Mouse (Mus musculus) forebrain, embryonic 14.5 days (tissue): Measurements from ENCODE around the gene Stac2. TPM values are rescaled to one million over a fixed set of nuclear protein-coding genes. Genes with fewer than 3 reads are reported as not detected.

Experiments
- ATAC-seq: fragments of 200-750 bp; cut with Nextera tagmentation; 2 replicates; pipeline ENCODE4 v1.8.0; 2017; ENCODE audit warnings: mild to moderate bottlenecking, moderate library complexity
- DNase-seq: peaks from one replicate; pipeline ENCODE4 v3.0.0-alpha.2; 2015; ENCODE audit warnings: low spot score
- H3K27ac ChIP-seq: fragments of 300-500 bp; sonication (generic); 2 replicates; pipeline ENCODE4 v1.5.1; 2014; ENCODE audit warnings: low read depth, mild to moderate bottlenecking, control low read depth, low read length, moderate library complexity
- H3K27me3 ChIP-seq: fragments of 300-500 bp; sonication (generic); replicated peaks from 2 replicates; pipeline ENCODE4 v1.6.1; 2014; ENCODE audit warnings: low read length, control low read depth, mixed read lengths; ENCODE audit not compliant: control insufficient read depth, insufficient read depth
- H3K36me3 ChIP-seq: fragments of 300-500 bp; sonication (generic); 2 replicates; pipeline ENCODE4 v1.6.1; 2014; ENCODE audit warnings: low read length, control low read depth; ENCODE audit not compliant: control insufficient read depth, insufficient read depth
- H3K4me1 ChIP-seq: fragments of 300-500 bp; sonication (generic); 2 replicates; pipeline ENCODE4 v1.6.1; 2014; ENCODE audit warnings: antibody characterized with exemption, low read length, control low read depth; ENCODE audit not compliant: control insufficient read depth, insufficient read depth
- H3K4me2 ChIP-seq: fragments of 300-500 bp; sonication (generic); 2 replicates; pipeline ENCODE4 v1.6.1; 2014; ENCODE audit warnings: mild to moderate bottlenecking, control low read depth, low read length
- H3K4me3 ChIP-seq: fragments of 300-500 bp; sonication (generic); 2 replicates; pipeline ENCODE4 v1.5.1; 2014; ENCODE audit warnings: low read depth, low read length, control low read depth
- H3K9ac ChIP-seq: fragments of 300-500 bp; sonication (generic); 2 replicates; pipeline ENCODE4 v1.6.1; 2014; ENCODE audit warnings: mild to moderate bottlenecking, low read length, control low read depth, moderate library complexity
- H3K9me3 ChIP-seq: fragments of 300-500 bp; sonication (generic); replicated peaks from 2 replicates; pipeline ENCODE4 v1.6.1; 2016; ENCODE audit warnings: low read length, control low read depth, mixed read lengths; ENCODE audit not compliant: control insufficient read depth
- WGBS: fragments of 180-500 bp; shearing (Covaris S2); extraction: QIAGEN DNeasy Blood & Tissue Kit; methylation state at CpG from one replicate; pipeline ENCODE4 v1.1.7; 2014; 5-methylcytosine and 5-hydroxymethylcytosine counted together
- polyA plus RNA-seq: library from polyadenylated mRNA; unstranded; fragments of >200 nt; fragmentation: Nextera tagmentation; extraction: Ambion mirVana; gene quantifications from 2 replicates; pipeline ENCODE4 v1.2.1, GENCODE M21; 2014

Stac2 gene
- polyA plus RNA-seq, 1 experiment from 2014 or later, result 1.1 TPM

DNA sequence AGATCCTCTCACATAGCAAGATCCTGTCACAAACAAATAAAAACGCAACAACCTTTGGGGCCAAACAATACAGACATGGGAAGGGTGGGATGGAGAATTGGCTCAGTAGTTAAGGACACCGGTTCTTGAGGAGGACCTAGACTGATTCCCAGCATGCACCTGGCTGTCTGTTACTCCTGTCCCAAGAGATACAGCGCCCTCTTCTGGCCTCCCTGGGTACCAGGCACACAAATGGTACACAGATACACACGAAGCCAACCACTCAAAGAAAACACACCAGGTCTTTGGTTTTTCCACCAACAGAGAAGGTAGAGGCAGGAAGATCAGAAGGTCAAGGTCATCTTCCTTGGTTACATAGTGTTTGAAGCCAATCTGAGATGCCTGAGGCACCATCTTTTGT lies 7.7 kb downstream of the Stac2 start:
- ATAC-seq, result no peak
- WGBS, result 67% methylated on average over 4 of the region's 4 CpGs

DNA sequence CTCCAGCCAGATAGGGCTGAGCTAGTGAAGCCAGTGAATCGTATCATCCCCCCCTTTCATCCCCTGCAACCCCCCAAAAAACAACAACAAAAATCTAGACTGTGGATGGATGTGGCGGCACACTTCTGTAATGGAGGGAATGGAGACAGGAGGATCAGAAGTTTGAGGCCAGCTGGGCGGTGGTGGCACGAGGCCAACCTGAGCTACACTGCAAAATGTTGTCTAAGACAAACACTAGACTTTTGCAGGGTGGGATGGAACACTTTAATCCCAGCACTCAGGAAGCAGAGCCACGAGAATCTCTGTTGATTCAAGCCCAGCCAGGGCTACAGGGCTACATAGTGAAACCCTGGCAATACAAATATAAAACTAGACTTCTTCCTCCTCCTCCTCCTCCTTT lies 9.2 kb downstream of the Stac2 start:
- Histone ChIP-seq H3K27me3 (no peaks in the 10 kb centered on the region), H3K4me3 (no peak overlapping the region), H3K27ac (no peak overlapping the region), H3K36me3 (no peaks in the 10 kb centered on the region), H3K4me2 (no peak overlapping the region), H3K9ac (no peak overlapping the region), H3K4me1 (no peaks in the 10 kb centered on the region), H3K9me3 (no peaks in the 10 kb centered on the region)
- no peak for DNase-seq
- ATAC-seq, result no peak
- WGBS, result 71% methylated on average over 5 of the region's 5 CpGs

More for the DNA sequence above, 7.7 kb downstream of the Stac2 start:
- H3K4me3 ChIP-seq, result no peak overlapping the region
- no peaks in the 10 kb centered on the region for H3K36me3 ChIP-seq
- no peaks in the 10 kb centered on the region for H3K4me1 ChIP-seq
- no peak overlapping the region for H3K4me2 ChIP-seq
- H3K27me3 ChIP-seq, result peaks cover 12% of the 10 kb centered on the region; the same call in 1 of the 2 replicates
- no peaks in the 10 kb centered on the region for H3K9me3 ChIP-seq
- H3K27ac ChIP-seq, result no peak overlapping the region
- H3K9ac ChIP-seq, result no peak overlapping the region
- DNase-seq, result no peak

DNA sequence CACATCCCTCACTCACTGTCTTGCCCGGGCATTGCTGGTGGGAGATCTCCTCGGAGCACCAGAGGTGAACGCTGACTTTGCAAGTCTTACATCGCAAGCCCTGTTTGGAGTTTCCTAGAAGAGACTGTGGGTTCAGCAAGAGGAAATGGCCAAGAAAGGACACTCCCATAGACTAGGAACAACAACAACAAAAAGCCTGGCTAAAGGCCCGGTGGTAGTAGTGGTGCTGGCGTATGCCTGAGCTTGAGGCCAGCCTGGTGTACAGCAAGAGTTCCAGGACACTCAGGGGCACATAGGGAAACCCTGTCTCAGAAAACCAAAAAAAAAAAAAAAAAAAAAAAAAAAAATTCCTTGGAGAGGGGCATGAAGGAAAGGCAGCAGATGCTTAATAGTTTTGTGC lies 10.5 kb downstream of the Stac2 start:
- Histone ChIP-seq H3K27me3 (no peaks in the 10 kb centered on the region), H3K9ac (no peak overlapping the region), H3K4me2 (no peak overlapping the region), H3K9me3 (no peaks in the 10 kb centered on the region), H3K4me3 (no peak overlapping the region), H3K4me1 (no peaks in the 10 kb centered on the region), H3K36me3 (no peaks in the 10 kb centered on the region), H3K27ac (no peak overlapping the region)
- ATAC-seq (no peak), DNase-seq (no peak)
- WGBS, result 87% methylated on average over 6 of the region's 6 CpGs

DNA sequence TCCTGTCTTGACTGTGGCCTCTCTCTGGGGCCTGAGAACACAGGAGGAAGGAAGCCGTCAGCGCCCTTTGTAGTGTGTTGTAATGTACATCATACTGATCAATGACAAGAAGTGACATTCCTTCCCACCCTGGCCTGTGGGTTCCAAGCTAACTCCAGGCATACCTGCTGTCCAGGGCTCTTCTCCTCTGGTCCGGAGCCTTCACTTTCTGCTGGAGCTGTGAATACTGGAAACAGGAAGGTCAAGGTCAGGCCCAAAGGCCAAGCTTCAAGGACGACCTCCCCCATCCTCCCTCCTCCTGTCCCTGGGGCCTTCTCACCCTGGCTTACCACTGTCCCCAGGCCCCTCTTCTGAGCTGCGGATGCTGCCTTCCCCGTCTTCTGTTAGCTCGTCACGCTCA lies 12.3 kb downstream of the Stac2 start:
- WGBS, result 83% methylated on average over 8 of the region's 8 CpGs
- H3K27ac ChIP-seq, result no peak overlapping the region
- H3K9ac ChIP-seq, result no peak overlapping the region
- no peak overlapping the region for H3K4me2 ChIP-seq
- H3K36me3 ChIP-seq, result no peaks in the 10 kb centered on the region
- no peaks in the 10 kb centered on the region for H3K9me3 ChIP-seq
- ATAC-seq, result no peak
- H3K27me3 ChIP-seq, result no peaks in the 10 kb centered on the region
- DNase-seq, result no peak
- no peak overlapping the region for H3K4me3 ChIP-seq
- H3K4me1 ChIP-seq, result peaks cover 3% of the 10 kb centered on the region

DNA sequence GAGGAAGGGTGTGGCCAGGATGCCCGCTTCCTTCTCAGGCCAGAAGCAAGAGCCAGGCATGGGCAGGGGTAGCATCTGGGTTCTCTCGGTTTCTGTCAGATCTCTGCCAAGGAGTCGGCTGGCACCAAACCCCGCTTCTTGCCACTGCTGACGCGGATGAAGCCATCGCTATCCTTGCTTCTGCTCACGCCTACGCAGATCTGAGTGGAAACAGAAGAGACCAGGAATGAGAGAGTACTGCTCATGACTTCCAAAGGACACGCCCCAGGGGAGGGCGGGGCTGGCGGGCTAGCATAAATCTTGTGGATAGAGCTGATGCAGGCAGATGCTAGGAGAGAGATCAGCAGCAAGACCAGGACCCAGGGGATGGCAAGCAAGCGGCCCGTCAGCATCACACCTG lies 15.4 kb downstream of the Stac2 start:
- Histone ChIP-seq H3K9me3 (no peaks in the 10 kb centered on the region), H3K9ac (no peak overlapping the region), H3K4me2 (no peak overlapping the region), H3K27ac (no peak overlapping the region), H3K4me1 (peaks cover 15% of the 10 kb centered on the region), H3K27me3 (no peaks in the 10 kb centered on the region), H3K36me3 (no peaks in the 10 kb centered on the region), H3K4me3 (no peak overlapping the region)
- no peak for ATAC-seq
- 58% methylated on average over 14 of the region's 14 CpGs for WGBS
- DNase-seq, result no peak

DNA sequence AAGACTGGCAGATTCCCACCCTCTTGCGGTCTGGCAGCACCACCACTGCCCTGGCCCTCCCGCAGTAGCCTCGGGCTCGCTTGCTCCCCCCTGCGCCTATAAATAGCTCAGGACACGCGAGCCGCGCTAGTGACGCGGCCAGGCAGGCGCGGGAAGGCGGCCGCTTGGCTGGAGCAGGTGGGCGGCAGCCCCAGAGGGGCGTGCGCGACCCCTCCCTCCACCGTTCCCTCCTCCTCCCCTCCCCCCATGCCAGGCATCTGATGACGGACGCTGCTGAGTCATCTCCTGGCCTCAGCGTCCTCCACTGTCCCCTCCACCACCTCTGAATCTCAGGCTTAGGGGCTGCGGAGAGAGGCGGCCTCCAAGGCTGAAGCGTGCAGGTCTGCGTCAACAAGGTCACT lies 17.3 kb downstream of the Stac2 start:
- Histone ChIP-seq H3K9me3 (no peaks in the 10 kb centered on the region), H3K4me2 (peak overlapping the region; percentile 73), H3K27me3 (no peaks in the 10 kb centered on the region), H3K4me1 (peaks cover 15% of the 10 kb centered on the region), H3K9ac (peak overlapping the region; percentile 59), H3K27ac (no peak overlapping the region), H3K36me3 (peaks cover 4% of the 10 kb centered on the region), H3K4me3 (peak overlapping the region; percentile 31)
- 2% methylated on average over 26 of the region's 27 CpGs for WGBS
- DNase-seq, result peak; percentile 61
- peak; percentile 52 for ATAC-seq

DNA sequence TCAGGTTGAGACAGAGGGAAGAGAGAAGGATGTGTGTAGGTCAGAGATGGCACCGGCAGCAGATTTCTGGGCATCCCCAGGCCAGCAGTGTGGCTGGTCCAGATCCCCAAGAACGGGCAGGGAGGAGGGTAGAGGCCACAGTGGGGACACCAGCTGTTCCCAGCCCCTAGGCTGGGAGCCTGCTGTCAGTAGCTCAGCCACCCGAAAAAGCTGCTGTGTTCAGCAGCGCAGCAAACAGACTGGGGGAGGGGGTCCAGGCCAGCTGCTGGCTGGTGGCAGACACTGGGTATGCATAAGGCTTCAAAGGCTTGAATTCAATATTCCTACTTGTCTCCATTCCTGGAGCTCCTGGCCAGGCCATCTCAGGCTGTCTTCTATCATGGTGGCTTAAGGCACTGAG lies 18.4 kb downstream of the Stac2 start:
- Histone ChIP-seq H3K4me3 (no peak overlapping the region), H3K4me1 (peaks cover 15% of the 10 kb centered on the region), H3K27ac (no peak overlapping the region), H3K4me2 (no peak overlapping the region), H3K27me3 (no peaks in the 10 kb centered on the region), H3K36me3 (peaks cover 16% of the 10 kb centered on the region), H3K9ac (no peak overlapping the region; the same call in 1 of the 2 replicates), H3K9me3 (no peaks in the 10 kb centered on the region)
- peak; percentile 58 for ATAC-seq
- peak; percentile 65 for DNase-seq
- 26% methylated on average over 4 of the region's 4 CpGs for WGBS

DNA sequence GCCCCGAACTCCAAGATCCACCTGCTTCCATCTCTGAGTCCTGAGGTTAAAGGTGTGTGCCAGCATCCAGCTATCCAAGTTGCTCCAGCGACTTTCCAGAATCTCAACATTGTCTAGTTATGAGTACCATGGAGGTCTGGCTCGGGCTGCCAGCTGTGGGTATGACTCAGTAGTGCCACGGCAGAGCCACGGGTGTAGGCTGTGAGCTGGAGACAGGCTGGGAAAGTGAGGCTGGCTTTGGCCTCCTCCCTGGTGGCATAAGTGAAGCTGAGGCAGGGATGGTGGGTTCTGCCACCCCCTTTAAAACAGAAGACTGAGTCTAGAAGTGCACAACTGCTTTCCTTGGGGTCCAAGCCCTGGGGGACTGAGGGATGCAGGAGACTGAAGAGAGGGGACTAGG lies 19.2 kb downstream of the Stac2 start:
- WGBS, result 84% methylated on average over 5 of the region's 5 CpGs
- H3K27ac ChIP-seq, result no peak overlapping the region
- no peak overlapping the region for H3K9ac ChIP-seq
- ATAC-seq, result no peak
- H3K27me3 ChIP-seq, result no peaks in the 10 kb centered on the region
- no peak overlapping the region for H3K4me3 ChIP-seq
- DNase-seq, result no peak
- H3K9me3 ChIP-seq, result no peaks in the 10 kb centered on the region
- H3K4me2 ChIP-seq, result no peak overlapping the region
- peaks cover 15% of the 10 kb centered on the region for H3K4me1 ChIP-seq
- H3K36me3 ChIP-seq, result peaks cover 23% of the 10 kb centered on the region

DNA sequence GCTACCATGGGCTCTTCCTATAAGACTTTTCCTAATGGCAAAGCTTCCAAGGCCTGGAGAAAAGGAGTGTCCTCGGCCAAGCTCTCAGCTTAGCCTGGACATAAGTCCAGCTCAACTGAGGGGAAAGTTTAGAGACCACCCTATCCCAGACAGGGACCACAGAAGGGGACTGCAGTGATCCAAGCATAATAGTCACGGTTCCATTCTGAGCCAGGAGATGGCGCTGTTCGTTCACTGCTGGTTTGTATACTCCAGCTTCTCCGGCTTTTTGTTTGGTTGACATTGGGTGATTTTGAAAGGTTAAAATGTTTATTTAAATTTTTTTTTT lies 21.9 kb downstream of the Stac2 start:
- DNase-seq, result peak; percentile 86
- WGBS, result 4% methylated on average over 5 of the region's 5 CpGs
- H3K27me3 ChIP-seq, result no peaks in the 10 kb centered on the region
- ATAC-seq, result peak; percentile 35; the same call in 1 of the 2 replicates
- no peak overlapping the region for H3K4me2 ChIP-seq
- H3K4me3 ChIP-seq, result no peak overlapping the region
- H3K27ac ChIP-seq, result no peak overlapping the region
- H3K9me3 ChIP-seq, result no peaks in the 10 kb centered on the region
- H3K36me3 ChIP-seq, result peaks cover 35% of the 10 kb centered on the region
- H3K4me1 ChIP-seq, result peaks cover 18% of the 10 kb centered on the region
- H3K9ac ChIP-seq, result no peak overlapping the region
